Mouse (Mus musculus): ENCODE data around the gene Map1a. TPM values are rescaled to one million over a fixed set of nuclear protein-coding genes. Genes with fewer than 3 reads are reported as not detected.

Map1a gene
- total RNA-seq (2014; fragmentation: Nextera tagmentation) (not detected in 2 replicates), total RNA-seq (2017) (0.04 TPM in 1 of 2 replicates, not detected in the other)

GRCm38 (mm10) chr2:121288901-121289729 is at the start of gene Map1a:
Map1a (plus strand) TSS chr2:121289600.
- peak; percentile 95 for ATAC-seq (replicated peaks; ENCODE audit: poor library complexity, severe bottlenecking)

DNA sequence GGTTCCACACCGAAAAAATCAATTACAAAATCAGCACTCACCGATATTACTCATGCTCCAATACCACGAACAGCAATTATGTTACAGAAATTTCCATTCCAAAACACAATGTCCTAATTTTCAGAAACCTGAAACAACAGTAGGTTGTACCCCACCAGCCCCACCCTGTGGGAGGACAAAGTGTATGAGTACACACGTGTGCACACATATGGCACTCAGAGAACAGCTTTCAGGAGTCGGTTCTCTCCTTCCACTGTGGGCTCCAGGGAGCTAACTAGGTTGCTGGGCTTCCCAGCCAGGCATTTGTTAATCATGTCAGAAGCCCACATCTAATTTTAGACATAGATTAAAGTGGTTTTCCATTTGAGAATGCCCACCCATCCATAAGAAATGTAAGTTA is 45.3 kb upstream of the Map1a start:
- no peak for ATAC-seq (replicated peaks; ENCODE audit: poor library complexity, severe bottlenecking)

DNA sequence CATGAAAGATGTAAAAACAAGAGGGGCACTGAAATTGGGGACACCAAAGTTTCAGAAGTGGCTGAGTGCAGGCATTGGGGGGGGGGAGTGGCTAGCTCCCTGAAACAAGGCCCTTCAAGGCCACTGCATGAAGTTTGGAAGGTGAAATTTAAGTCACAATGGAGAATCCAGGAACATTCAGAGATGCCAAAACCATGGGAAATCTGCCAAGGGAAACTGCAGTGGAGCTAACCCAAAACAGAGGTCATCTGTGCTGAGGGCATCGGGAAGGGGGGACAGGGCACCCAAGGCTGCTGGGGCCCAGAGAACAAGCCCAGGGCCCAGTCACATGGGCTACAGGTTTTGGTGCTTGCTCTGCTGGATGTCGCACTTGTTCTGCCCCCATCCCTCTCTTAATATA is 39.6 kb upstream of the Map1a start:
- ATAC-seq (replicated peaks; ENCODE audit: poor library complexity, severe bottlenecking), result no peak

GRCm38 (mm10) chr2:121268446-121268845 is 21.0 kb upstream of the Map1a start:
- no peak for ATAC-seq (replicated peaks; ENCODE audit: poor library complexity, severe bottlenecking)

- ATAC-seq (replicated peaks; ENCODE audit: poor library complexity, severe bottlenecking), result peak; percentile 38
These were observed 18.7 kb upstream of the Map1a start for GRCm38 (mm10) chr2:121270521-121271235.

- peak; percentile 100 for ATAC-seq (replicated peaks; ENCODE audit: poor library complexity, severe bottlenecking)
These were observed 18.0 kb upstream of the Map1a start, which contains the start of gene Trp53bp1 for GRCm38 (mm10) chr2:121271236-121271927. Trp53bp1 (minus strand) TSS chr2:121271407.

DNA sequence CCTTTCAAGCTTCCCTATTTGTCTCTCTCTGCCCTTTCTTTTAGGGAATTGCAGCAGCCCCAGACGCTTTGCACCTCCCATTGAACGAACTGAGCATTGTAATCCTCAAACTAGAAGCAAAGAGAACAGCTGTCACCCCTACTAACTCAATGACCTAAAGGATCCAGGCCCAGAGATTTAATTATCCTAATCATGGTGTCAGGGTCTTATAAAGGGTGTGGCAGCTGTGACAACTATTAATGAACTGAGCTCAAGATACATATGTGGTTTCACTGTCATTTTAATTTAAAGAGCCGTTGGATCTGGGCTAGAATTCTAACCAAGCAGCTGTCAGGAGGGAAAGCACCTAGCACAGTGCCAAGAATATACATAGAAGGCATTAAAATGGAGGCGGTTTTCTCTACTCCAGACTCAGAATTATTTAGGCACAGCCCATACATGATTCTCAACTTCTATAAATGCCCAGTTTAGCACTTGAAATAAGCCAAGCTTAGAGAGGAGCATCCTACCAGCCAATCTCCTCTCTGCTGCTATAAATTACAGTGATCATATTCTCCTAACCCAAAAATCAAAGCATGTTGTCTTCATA is 17.4 kb upstream of the Map1a start:
- no peak for ATAC-seq (replicated peaks; ENCODE audit: poor library complexity, severe bottlenecking)

DNA sequence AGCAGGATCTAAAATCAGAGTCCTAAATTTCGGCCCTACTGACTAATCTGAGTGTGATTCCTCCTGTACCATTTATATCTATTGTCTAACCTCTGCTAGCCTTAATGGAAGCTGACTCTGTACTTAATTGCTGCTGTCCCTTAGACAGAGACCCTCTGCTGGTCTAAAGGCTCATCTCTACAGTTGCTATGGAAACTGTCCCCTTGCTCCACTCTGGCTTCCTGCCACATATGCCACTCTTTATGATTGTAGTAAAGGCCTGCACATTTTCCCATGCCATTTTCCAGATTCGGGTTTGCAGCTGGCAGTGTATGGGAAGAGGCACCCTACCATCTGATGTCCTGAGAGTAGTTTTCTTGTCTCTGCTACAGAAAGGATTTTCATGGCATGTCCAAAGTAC is 1.6 kb upstream of the Map1a start:
- no peak for ATAC-seq (replicated peaks; ENCODE audit: poor library complexity, severe bottlenecking)

DNA sequence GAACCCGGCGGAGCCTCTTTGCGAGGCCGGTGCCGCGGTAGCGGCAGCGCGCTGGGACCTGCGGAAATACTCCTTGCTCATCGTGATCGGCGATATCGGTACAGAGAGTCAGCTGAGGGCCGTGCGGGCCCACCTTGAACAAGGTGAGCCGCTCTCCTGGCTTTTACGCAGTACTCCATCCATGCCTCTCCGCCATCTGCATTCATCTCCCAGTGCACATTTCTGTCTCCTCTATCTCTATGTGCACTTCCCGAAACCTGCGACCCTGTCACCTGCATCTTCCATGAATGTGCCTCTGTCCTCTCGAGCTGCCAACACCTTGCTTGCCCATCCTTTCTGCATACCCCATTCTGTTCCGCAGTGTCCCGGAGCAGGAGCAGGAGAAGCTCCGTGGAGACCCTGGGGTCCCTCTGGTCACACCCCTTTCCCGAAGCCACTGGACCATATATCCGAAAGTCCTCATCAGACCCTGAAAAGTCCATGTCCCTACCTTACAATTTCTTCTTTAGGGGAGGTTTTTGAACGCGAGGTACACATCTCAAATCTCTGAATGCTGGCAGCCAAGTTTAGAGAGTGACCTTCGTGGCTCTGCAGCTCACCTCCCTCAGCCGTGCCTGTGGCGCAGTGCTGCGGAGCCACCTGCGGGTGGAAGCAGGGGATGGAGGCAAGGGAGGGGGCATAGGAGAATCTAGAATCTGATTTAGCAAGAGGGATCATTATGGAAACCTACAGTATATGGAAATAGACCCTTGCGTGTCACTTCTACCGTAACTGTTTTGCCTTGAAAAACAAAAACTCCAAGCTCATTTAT is 535 bp downstream of the Map1a start:
- no peak for ATAC-seq (replicated peaks; ENCODE audit: poor library complexity, severe bottlenecking)

GRCm38 (mm10) chr2:121292316-121293013 is 3.1 kb downstream of the Map1a start:
- no peak for ATAC-seq (replicated peaks; ENCODE audit: poor library complexity, severe bottlenecking)

DNA sequence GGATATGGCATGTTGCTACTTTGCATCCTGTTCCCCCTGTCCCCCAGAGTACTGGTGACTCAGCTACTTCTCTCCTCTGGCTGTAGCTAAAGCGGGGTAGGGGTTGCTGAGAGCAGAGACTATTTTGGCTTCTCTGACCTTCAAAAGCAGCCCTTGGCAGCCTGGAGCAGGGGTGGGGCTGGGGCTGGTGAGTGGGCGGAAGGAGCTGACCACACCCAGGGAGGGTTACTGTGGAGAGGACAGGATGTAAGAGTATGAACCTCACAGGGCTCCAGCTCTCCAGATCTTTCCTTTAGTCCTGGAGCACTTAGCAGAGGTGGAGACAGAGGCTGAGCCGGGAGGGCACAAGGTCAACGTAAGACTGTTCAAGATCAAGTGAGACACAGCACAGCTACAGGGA is 4.8 kb downstream of the Map1a start:
- ATAC-seq (replicated peaks; ENCODE audit: poor library complexity, severe bottlenecking), result peak; percentile 23

DNA sequence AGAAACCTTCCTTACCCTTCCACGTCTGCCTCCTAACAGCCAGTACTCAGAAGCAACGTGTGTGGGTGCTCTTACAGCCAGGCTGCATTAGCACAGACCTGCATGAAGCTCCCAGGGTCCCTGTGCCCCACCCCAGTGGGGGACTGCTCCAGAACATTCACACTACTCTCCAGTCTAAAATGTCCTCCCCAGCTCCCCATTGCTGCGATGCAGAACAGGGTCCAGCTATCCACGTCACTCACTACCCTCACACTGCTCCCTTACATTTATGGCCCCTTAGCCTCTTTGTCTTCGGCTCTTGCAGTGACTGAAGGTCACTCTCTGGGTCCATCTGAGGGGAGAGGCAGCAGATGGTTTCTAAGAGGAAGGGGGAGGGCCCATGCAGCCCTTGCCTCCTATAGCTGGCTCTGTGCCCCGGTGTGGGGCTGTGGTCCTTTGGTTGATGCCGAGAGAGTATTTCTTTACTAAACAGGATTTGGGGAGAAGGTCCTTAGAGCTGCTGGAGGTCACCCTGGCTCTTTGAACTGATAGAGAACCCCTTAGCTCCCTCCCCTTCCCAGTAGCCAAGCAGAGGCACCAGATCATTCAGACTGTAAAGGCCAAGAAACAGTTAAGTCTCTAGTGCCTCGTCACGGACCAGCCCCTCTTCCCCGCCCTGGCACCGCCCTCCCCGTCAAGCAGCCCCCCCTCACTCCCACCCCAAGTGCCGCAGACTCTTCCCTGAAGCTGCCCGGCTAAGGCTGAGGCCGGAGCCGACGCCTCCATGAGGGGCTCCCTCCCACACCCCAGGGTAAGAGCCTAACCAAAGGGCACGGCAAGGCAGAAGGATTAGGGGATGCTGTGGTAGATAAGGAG is 5.6 kb downstream of the Map1a start:
- 0 out of 2 replicates have a peak, but pooled peaks have one; percentile 6 for ATAC-seq (replicated peaks; ENCODE audit: poor library complexity, severe bottlenecking)

DNA sequence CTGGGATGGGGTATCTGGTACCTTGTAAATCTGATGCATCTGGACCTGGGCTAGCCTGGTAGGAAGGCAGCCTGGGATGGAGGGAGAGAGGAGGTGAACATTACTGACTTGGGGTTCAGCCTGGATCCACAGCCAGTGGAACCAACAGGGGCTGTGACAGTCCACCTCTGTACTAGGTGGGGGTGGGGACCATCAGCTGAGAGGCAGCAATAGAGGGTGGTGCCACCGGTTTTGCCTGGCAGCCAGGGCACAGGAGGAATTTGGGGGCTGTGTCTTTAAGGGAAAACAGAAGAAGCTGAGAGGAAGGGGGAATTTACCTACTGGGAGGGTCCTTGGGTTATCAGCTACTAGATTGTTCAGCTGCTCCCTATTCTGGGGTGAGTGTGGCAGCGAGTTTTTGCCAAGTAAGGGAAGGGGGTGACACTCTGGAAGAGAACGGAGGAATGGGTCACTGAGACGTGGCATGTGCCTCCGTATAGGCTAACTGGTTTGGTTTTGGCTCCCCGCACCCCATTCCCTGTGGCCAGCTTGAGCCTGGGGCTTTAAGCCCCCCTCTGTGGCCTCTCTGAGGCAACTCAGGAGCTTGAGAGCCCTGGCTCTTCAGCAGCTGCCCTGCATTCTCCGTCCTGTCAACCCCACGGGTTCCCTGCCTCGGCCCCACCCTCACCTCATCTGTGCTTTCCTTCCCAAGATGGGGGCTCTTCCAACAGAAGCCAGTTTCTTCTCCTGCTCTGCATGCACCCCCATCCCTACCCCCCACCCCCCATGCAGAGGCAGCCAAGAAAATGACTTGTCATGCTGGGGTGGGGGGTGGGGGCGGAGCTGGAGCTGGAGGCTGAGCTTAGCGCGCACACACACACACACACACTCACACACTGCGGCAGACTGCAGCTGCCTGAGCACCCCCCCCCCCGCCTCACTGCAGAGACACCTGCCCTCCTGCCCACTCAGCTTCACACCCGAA is 6.5 kb downstream of the Map1a start:
- ATAC-seq (replicated peaks; ENCODE audit: poor library complexity, severe bottlenecking), result 0 out of 2 replicates have a peak, but pooled peaks have one; percentile 16

GRCm38 (mm10) chr2:121296754-121297231 is 7.4 kb downstream of the Map1a start:
- no peak for ATAC-seq (replicated peaks; ENCODE audit: poor library complexity, severe bottlenecking)

DNA sequence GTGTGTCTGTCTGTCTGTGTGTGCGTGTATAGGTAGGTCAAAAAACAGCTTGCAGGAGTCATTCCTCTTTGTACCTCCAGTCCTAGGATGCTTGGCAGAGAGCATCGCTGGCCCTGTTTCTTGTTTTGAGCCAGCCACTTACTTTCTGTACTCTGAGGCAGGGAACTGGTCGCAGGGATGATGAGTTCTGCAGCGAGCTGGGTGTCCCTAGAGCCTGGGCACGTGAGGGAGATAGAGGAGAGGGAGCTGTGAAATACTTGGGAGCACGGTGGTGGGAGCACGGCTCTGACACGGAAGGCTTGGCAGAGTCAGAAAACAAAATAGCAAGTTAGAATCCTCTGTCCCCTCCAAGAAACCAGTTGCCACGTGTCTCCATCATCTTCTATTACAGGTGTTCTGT is 8.3 kb downstream of the Map1a start:
- ATAC-seq (replicated peaks; ENCODE audit: poor library complexity, severe bottlenecking), result no peak

- ATAC-seq (replicated peaks; ENCODE audit: poor library complexity, severe bottlenecking), result no peak
These were observed 8.7 kb downstream of the Map1a start for GRCm38 (mm10) chr2:121298131-121298530.

DNA sequence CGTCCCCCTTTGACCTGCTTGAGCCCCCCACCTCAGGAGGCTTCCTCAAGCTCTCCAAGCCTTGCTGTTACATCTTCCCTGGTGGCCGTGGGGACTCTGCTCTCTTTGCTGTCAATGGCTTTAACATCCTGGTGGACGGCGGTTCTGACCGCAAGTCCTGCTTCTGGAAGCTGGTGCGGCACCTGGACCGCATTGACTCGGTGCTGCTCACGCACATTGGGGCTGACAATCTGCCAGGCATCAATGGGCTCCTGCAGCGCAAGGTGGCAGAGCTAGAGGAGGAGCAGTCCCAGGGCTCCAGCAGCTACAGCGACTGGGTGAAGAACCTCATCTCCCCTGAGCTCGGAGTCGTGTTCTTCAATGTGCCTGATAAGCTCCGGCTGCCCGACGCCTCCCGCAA is 10.1 kb downstream of the Map1a start:
- ATAC-seq (replicated peaks; ENCODE audit: poor library complexity, severe bottlenecking), result no peak
